Mouse (Mus musculus) CH12.LX (cell line): Measurements from ENCODE around the gene Rab44. TPM values are rescaled to one million over a fixed set of nuclear protein-coding genes. Genes with fewer than 3 reads are reported as not detected.
A peak's percentile ranks its signal among the peaks of the same experiment; 100 is the strongest.

Experiments
- DNase-seq: peaks from one replicate; pipeline ENCODE4 v3.0.0-alpha.2; 2013; ENCODE audit errors: extremely low read depth
- H3K27ac ChIP-seq: 2 replicates; pipeline ENCODE4 v1.5.1; 2012; ENCODE audit warnings: low read depth, mild to moderate bottlenecking, control low read depth, moderate library complexity; ENCODE audit not compliant: insufficient read depth
- H3K27me3 ChIP-seq: replicated peaks from 2 replicates; pipeline ENCODE3; 2012; ENCODE audit warnings: inconsistent platforms
- H3K36me3 ChIP-seq, 2 experiments: replicated peaks in 1 of 2; 2 replicates each; pipeline versions ENCODE3 to v1.6.1; 2012; ENCODE audit warnings: inconsistent platforms in 1 of 2, low read length in 1 of 2, mild to moderate bottlenecking in 1 of 2, mixed read lengths in 1 of 2, moderate library complexity in 1 of 2; ENCODE audit not compliant: control insufficient read depth in 1 of 2, insufficient read depth in 1 of 2
- H3K4me1 ChIP-seq, 2 experiments: 2 replicates each; pipeline ENCODE4 v1.6.1; 2012; ENCODE audit warnings: inconsistent platforms in 1 of 2, moderate library complexity in 1 of 2; ENCODE audit not compliant: insufficient read depth in 2 of 2, control insufficient read depth in 1 of 2
- H3K4me2 ChIP-seq: 2 replicates; pipeline ENCODE4 v1.6.1; 2012; ENCODE audit warnings: low read depth, mild to moderate bottlenecking, control low read depth; ENCODE audit not compliant: poor library complexity, insufficient read depth, severe bottlenecking
- H3K4me3 ChIP-seq, 3 experiments: fragments of 150-350 bp in 1 of 3; sonication (generic) in 1 of 3; replicated peaks in 1 of 3; 2 replicates each; pipeline versions ENCODE3 to v1.5.1; 2011 to 2012; ENCODE audit warnings: low read depth in 2 of 3, low read length in 2 of 3, mild to moderate bottlenecking in 2 of 3, moderate library complexity in 2 of 3, control low read depth in 1 of 3, improper control_type of control experiment in 1 of 3, inconsistent platforms in 1 of 3, mixed read lengths in 1 of 3; ENCODE audit not compliant: poor library complexity in 1 of 3
- H3K79me2 ChIP-seq: replicated peaks from 2 replicates; pipeline ENCODE4 v1.6.1; 2012; ENCODE audit warnings: mild to moderate bottlenecking, moderate library complexity; ENCODE audit not compliant: control insufficient read depth, poor library complexity, insufficient read depth, severe bottlenecking; ENCODE audit errors: extremely low read depth
- H3K9ac ChIP-seq: 2 replicates; pipeline ENCODE4 v1.6.1; 2012; ENCODE audit warnings: low read depth, mild to moderate bottlenecking, control low read depth, moderate library complexity; ENCODE audit not compliant: insufficient read depth
- H3K9me3 ChIP-seq: replicated peaks from 2 replicates; pipeline ENCODE3; 2012; ENCODE audit warnings: low read length, inconsistent platforms, mixed read lengths
- CHD1 ChIP-seq: IDR thresholded peaks from 2 replicates; pipeline ENCODE4 v1.6.1; 2012; ENCODE audit warnings: low read depth, low read length, improper control_type of control experiment, inconsistent platforms
- CHD2 ChIP-seq: IDR thresholded peaks from 2 replicates; pipeline ENCODE4 v1.6.1; 2011; ENCODE audit warnings: low read length, improper control_type of control experiment
- E2F4 ChIP-seq: IDR thresholded peaks from 2 replicates; pipeline ENCODE4 v1.6.1; 2011; ENCODE audit warnings: low read depth, low read length, improper control_type of control experiment; ENCODE audit not compliant: insufficient replicate concordance
- ELF1 ChIP-seq: IDR thresholded peaks from 2 replicates; pipeline ENCODE4 v1.6.1; 2014; ENCODE audit warnings: low read depth, mild to moderate bottlenecking, inconsistent platforms, low read length, improper control_type of control experiment
- EP300 ChIP-seq: IDR thresholded peaks from 2 replicates; pipeline ENCODE4 v1.6.1; 2011; ENCODE audit warnings: low read length, improper control_type of control experiment
- ETS1 ChIP-seq: conservative IDR thresholded peaks from 2 replicates; pipeline ENCODE4 v1.6.1; 2012; ENCODE audit warnings: low read depth, mild to moderate bottlenecking, inconsistent platforms, low read length, improper control_type of control experiment, moderate library complexity
- IRF4 ChIP-seq: IDR thresholded peaks from 2 replicates; pipeline ENCODE4 v1.6.1; 2014; ENCODE audit warnings: low read depth, mild to moderate bottlenecking, inconsistent platforms, low read length, improper control_type of control experiment
- JUN ChIP-seq: IDR thresholded peaks from 2 replicates; pipeline ENCODE4 v1.6.1; 2011; ENCODE audit warnings: low read depth, mild to moderate bottlenecking, low read length, improper control_type of control experiment, moderate library complexity; ENCODE audit not compliant: insufficient read depth
- JUND ChIP-seq: conservative IDR thresholded peaks from 2 replicates; pipeline ENCODE4 v1.6.1; 2011; ENCODE audit warnings: low read depth, low read length, improper control_type of control experiment
- MAFK ChIP-seq: IDR thresholded peaks from 2 replicates; pipeline ENCODE4 v1.6.1; 2011; ENCODE audit warnings: low read length, improper control_type of control experiment; ENCODE audit not compliant: insufficient replicate concordance
- MEF2A ChIP-seq: IDR thresholded peaks from 2 replicates; pipeline ENCODE4 v1.6.1; 2014; ENCODE audit warnings: low read depth, mild to moderate bottlenecking, inconsistent platforms, low read length, improper control_type of control experiment, borderline replicate concordance
- NELFE ChIP-seq: IDR thresholded peaks from 2 replicates; pipeline ENCODE4 v1.6.1; 2011; ENCODE audit warnings: low read depth, low read length, improper control_type of control experiment
- PAX5 ChIP-seq: IDR thresholded peaks from 2 replicates; pipeline ENCODE4 v1.6.1; 2012; ENCODE audit warnings: low read length, inconsistent platforms, mixed read lengths
- POLR2AphosphoS2 ChIP-seq: IDR thresholded peaks from 2 replicates; pipeline ENCODE4 v1.6.1; 2011; ENCODE audit warnings: low read depth, low read length, improper control_type of control experiment
- RAD21 ChIP-seq: IDR thresholded peaks from 2 replicates; pipeline ENCODE4 v1.6.1; 2011; ENCODE audit warnings: low read depth, mild to moderate bottlenecking, low read length, improper control_type of control experiment, moderate library complexity
- RCOR1 ChIP-seq: conservative IDR thresholded peaks from 2 replicates; pipeline ENCODE4 v1.6.1; 2012; ENCODE audit warnings: low read depth, mild to moderate bottlenecking, inconsistent platforms, low read length, improper control_type of control experiment
- SIN3A ChIP-seq: IDR thresholded peaks from 2 replicates; pipeline ENCODE4 v1.6.1; 2012; ENCODE audit warnings: low read length, improper control_type of control experiment, inconsistent platforms
- SMC3 ChIP-seq: IDR thresholded peaks from 2 replicates; pipeline ENCODE4 v1.6.1; 2011; ENCODE audit warnings: low read depth, low read length, improper control_type of control experiment
- TBP ChIP-seq: conservative IDR thresholded peaks from 2 replicates; pipeline ENCODE4 v1.6.1; 2011; ENCODE audit warnings: low read depth, low read length, improper control_type of control experiment
- TCF12 ChIP-seq: IDR thresholded peaks from 2 replicates; pipeline ENCODE4 v1.6.1; 2014; ENCODE audit warnings: low read depth, mild to moderate bottlenecking, inconsistent platforms, low read length, improper control_type of control experiment
- USF1 ChIP-seq: IDR thresholded peaks from 2 replicates; pipeline ENCODE4 v1.6.1; 2014; ENCODE audit warnings: low read depth, mild to moderate bottlenecking, inconsistent platforms, low read length, improper control_type of control experiment
- ZC3H11A ChIP-seq: IDR thresholded peaks from 2 replicates; pipeline ENCODE4 v1.6.1; 2012; ENCODE audit warnings: low read depth, mild to moderate bottlenecking, inconsistent platforms, low read length, improper control_type of control experiment
- ZNF384 ChIP-seq: IDR thresholded peaks from 2 replicates; pipeline ENCODE4 v1.6.1; 2012; ENCODE audit warnings: low read depth, low read length, improper control_type of control experiment, inconsistent platforms
- dilution Hi-C: fragments of 300-500 bp; cut with MboI; formaldehyde crosslinking; loops from 2 replicates; pipeline ENCODE4 v1.14.3; 2020; ENCODE audit warnings: low sequenced_read_pairs; ENCODE audit not compliant: extremely low pct_unique_long_range_greater_than_20kb, extremely low pct_ligation_motif_present
- in situ Hi-C: fragments of 300-500 bp; cut with MboI; formaldehyde crosslinking; loops from 3 replicates; pipeline ENCODE4 v1.14.3; 2019; ENCODE audit warnings: low sequenced_read_pairs, low pct_ligation_motif_present, low pct_unique_long_range_greater_than_20kb, mixed read lengths
- polyA plus RNA-seq: library from polyadenylated mRNA; unstranded; fragments of >175 nt; gene quantifications from 2 replicates; pipeline ENCODE4 v1.2.1, GENCODE M21; 2012; ENCODE audit warnings: low read depth; ENCODE audit not compliant: insufficient read length
- total RNA-seq, 2 experiments: library from RNA; depleted of rRNA; stranded (reverse); fragments of 300-350 nt in 1 of 2; fragments of >200 nt in 1 of 2; gene quantifications; 2 replicates each; pipeline ENCODE4 v1.2.3; 2012 to 2014

Gene Rab44
- total and polyA plus RNA-seq, 3 experiments, result 0.30 to 0.34 TPM; not detected in 1

GRCm38 (mm10) chr17:29074085-29074484, 39.9 kb upstream of the Rab44 start:
- Histone ChIP-seq H3K4me1 (peaks cover 32 to 74% of the 10 kb centered on the region in 2 experiments), H3K9me3 (no peaks in the 10 kb centered on the region), H3K79me2 (no peaks in the 10 kb centered on the region), H3K27ac (no peak overlapping the region), H3K4me3 (no peak overlapping the region), H3K27me3 (no peaks in the 10 kb centered on the region), H3K36me3 (peaks cover 0 to 27% of the 10 kb centered on the region in 2 experiments)
- no peak for DNase-seq
- no peak for TF ChIP-seq ZNF384
- TF ChIP-seq, all 38 proteins: peak for 0
- Histone ChIP-seq H3K4me2 (no peak overlapping the region), H3K9ac (no peak overlapping the region)
- dilution Hi-C loops, result no loop called here
- in situ Hi-C loops, result no loop called here

- Histone ChIP-seq H3K4me3 (no peak overlapping the region), H3K9ac (no peak overlapping the region), H3K4me2 (peak overlapping the region; percentile 37; the same call in 1 of the 2 replicates), H3K36me3 (peaks cover 0 to 18% of the 10 kb centered on the region in 2 experiments), H3K79me2 (no peaks in the 10 kb centered on the region), H3K27me3 (no peaks in the 10 kb centered on the region), H3K4me1 (peaks cover 25 to 65% of the 10 kb centered on the region in 2 experiments)
- in situ Hi-C loops, result no loop called here
- TF ChIP-seq IRF4 (no peak), TCF12 (no peak), NELFE (no peak), MAFK (no peak), USF1 (no peak), TBP (no peak), EP300 (no peak), POLR2AphosphoS2 (no peak), SIN3A (no peak), CHD1 (no peak)
- TF ChIP-seq, all 38 proteins: peak for 0
- dilution Hi-C loops, result no loop called here
- DNase-seq, result no peak
- Histone ChIP-seq H3K9me3 (no peaks in the 10 kb centered on the region), H3K27ac (0 out of 2 replicates have a peak overlapping the region, but pooled peaks have one; percentile 4)
These were observed 37.7 kb upstream of the Rab44 start for GRCm38 (mm10) chr17:29076235-29076634.

GRCm38 (mm10) chr17:29077786-29078509, 36.0 kb upstream of the Rab44 start:
- Histone ChIP-seq H3K27me3 (no peaks in the 10 kb centered on the region), H3K9me3 (no peaks in the 10 kb centered on the region), H3K79me2 (no peaks in the 10 kb centered on the region), H3K4me1 (peaks cover 17 to 61% of the 10 kb centered on the region in 2 experiments), H3K9ac (peak overlapping the region; percentile 97), H3K36me3 (peaks cover 0 to 18% of the 10 kb centered on the region in 2 experiments), H3K4me2 (peak overlapping the region; percentile 75), H3K4me3 (peak overlapping the region; percentile 60 to 96 (median 65)), H3K27ac (peak overlapping the region; percentile 93)
- TF ChIP-seq ETS1 (no peak), USF1 (no peak), SMC3 (no peak), E2F4 (no peak), JUN (no peak), JUND (no peak), RCOR1 (0 out of 2 replicates have a peak, but pooled peaks have one; percentile 30), IRF4 (no peak), ZC3H11A (no peak), MEF2A (no peak), ZNF384 (0 out of 2 replicates have a peak, but pooled peaks have one; percentile 48), ELF1 (no peak), RAD21 (no peak), PAX5 (no peak), CHD2 (peak; percentile 37; the same call in 1 of the 2 replicates), MAFK (no peak)
- no peak for DNase-seq
- dilution Hi-C loops, result no loop called here
- in situ Hi-C loops, result no loop called here
